Mouse (Mus musculus) liver, adult 2 months (tissue): Measurements from ENCODE around the gene Gm20388.

Experiments used
- CTCF ChIP-seq: fragments of 200-500 bp; IDR thresholded peaks from 2 replicates; pipeline ENCODE4 v1.5.1; 2011; ENCODE audit warnings: low read depth, low read length, control low read depth
- POLR2A ChIP-seq: fragments of 200-500 bp; IDR thresholded peaks from 2 replicates; pipeline ENCODE4 v1.6.1; 2011; ENCODE audit warnings: low read length, control low read depth; ENCODE audit not compliant: insufficient read depth; ENCODE audit errors: extremely low read depth

DNA sequence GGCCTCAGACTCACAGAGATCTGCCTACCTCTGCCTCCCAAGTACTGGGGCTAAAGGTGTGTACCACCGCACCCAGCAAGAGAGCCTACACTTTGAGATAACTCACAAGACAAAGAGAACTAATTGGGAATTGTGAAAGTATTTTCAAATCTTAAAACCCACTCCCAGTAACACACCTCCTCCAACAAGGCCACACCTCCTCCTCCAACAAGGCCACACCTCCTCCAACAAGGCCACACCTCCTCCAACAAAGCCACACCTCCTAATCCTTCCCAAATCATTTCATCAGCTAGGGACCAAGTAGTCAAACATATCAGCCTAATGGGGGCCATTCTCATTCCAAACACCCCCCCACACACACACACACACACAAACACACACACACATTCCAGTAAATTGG lies 3863.8 kb downstream of the Gm20388 start:
- no peak for TF ChIP-seq POLR2A
- no peak for TF ChIP-seq CTCF
